Mouse (Mus musculus) right cerebral cortex, postnatal 14 days (tissue): ENCODE data around the gene Gtpbp3.

Experiments used
- DNase-seq: peaks from one replicate; pipeline ENCODE4 v3.0.0; 2022

Gtpbp3 gene

DNA sequence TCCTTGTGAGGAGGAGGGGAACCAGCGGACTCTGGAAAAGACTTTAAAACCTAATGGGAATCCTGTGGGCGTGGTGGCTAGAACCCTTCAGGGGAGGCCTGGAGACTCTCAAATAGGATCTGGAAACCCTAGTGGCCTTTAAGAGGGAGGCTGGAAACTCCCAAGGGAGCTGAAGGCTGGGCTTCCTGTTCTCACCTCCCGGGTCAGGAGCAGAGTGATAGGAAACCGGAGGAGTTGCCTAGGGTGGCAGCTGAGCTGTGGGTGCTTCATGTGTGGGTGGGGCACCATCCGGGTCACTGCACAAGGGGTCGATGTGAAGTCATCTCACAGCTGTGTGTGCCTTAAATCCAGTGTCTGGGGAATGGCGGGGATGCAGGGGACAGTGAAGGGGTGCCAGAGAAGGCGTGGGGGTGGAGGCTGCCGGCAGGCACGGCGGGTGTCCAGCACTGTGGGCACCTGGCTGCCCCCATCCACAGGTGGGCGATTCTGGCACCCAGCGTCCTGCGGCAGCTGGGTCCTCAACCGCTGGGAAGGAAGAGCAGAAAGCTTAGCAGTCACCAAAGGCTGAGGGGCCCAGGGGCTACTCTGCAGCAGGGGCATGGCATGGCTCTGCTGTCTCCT lies 10.1 kb downstream of the Gtpbp3 start:
- DNase-seq = no peak

DNA sequence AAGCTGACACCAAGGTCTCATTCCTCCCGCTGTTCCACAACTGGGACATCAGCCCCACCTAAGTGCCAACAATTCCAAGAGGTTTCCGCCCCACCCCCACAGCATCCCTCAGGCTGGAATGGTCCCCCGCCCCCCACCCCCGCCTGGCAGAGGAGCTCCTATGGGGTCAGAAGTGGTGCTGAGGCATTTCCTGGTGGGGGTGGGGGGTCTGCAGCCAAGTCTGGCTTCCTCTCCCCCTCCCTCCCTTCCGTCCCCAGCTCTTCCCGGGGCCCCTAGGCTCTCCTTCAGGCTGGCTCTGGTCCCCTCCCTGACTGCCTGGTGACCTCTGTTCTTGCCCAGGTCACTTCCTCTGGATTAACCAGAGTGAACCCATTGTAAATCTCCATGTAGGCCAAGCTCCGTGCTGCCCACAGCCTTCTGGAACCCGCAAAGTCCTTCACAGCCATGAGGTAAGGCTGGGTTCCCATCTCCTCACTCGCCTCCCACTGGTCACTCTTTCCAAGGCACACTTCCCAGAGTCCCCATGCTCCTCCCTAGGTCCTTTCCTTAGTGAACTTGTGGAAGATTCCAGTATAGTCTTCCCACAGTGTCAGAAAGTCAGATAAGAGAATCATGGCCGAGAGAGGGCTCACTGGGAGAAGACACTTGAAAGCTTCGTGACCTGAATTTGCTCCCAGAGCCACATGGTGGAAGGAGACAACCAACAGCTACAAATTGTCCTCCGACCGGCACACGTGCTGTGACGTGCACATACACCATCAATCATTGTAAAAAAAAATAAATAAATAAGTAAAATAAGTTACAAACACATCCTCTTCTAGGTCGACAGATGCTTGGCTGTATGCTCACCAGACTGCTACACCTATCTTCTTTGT lies 11.2 kb downstream of the Gtpbp3 start:
- no peak for DNase-seq

GRCm38 (mm10) chr8:71504349-71504748 lies 16.4 kb downstream of the Gtpbp3 start:
- no peak for DNase-seq

DNA sequence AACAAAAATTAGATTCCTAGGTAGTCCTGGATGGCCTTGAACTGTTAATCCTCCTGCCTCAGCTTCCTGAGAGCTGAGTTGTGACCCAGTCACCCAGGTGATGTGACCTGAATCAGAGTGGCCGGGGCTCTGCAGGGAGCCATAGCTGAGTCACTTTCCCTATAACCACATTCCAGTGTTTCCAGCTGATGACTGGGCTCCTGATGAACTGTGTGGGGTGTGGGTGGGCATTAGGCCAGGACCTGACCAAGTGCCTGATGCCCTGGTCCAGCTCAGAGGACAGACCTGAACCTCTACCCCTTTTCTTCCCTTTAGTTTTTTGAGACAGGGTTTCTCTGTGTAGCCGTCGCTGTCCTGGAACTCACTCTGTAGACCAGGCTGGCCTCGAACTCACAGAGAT lies 17.4 kb downstream of the Gtpbp3 start:
- no peak for DNase-seq

DNA sequence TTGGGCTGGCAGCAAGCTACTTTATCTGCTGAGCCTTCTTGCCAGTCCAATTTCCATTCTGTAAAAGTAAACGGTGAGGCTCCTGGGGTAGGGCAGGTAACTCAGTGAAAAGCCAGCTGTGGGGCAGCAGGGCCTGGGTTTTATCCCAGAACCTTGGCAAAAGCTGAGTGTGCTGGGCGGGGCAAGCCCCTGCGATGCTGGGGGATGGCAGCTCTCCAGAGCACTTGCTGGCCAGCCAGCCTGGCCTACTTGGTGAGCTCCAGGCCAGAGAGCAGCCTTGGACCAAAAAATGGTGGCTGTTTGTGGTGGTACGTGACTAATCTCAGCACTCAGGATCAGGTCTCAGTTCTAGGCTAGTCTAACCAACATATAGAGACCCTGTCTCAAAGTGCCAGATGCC lies 18.1 kb downstream of the Gtpbp3 start:
- no peak for DNase-seq

GRCm38 (mm10) chr8:71507589-71508104 lies 19.7 kb downstream of the Gtpbp3 start:
- DNase-seq = peak; percentile 87

- DNase-seq = no peak
Observed at GRCm38 (mm10) chr8:71509316-71509715, 21.4 kb downstream of the Gtpbp3 start.

DNA sequence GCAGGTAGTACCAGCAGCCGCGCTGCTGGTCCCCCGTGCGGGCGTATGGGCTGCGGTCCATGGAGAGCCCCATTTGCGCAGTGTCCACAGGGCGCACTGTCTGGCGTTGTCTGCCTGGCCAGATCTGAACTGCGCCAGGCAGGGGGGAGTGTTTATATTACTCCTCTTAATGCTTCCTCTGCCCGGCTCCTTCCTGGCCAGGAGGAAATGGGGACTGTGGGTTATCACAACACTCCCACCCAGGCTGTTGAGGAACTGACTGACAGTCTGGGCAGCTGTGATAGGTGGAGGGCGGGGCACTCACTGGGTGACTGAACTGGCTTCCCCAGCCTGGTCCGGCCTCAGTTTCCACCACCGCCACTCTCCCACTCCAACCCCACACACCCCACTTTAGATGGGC lies 23.7 kb downstream of the Gtpbp3 start, which contains the start of gene Plvap:
Plvap (minus strand) TSS at position 109 of the 400 bp plus-strand sequence.
- no peak for DNase-seq

- DNase-seq = no peak
Observed at GRCm38 (mm10) chr8:71513018-71513754, 25.3 kb downstream of the Gtpbp3 start.

GRCm38 (mm10) chr8:71515043-71515442 lies 27.1 kb downstream of the Gtpbp3 start:
- no peak for DNase-seq

DNA sequence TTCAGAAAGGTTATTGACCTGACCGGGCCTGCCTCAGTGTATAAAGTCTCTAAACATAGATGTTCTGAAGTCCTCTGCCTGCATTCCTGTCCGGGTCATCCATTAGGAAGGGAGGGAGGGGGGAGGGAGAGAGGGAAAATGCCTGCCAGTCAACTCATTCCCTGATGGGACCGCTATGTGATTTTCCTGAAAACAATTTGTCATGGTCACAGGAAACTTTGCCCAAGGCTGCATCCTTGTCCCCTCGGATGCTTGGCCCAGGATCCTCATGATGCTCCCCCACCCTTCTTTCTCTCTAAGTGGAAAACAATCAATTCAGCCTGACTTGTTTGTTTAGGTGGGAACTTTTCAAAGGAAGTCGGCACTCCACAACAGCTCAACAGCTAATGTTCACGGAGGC lies 28.9 kb downstream of the Gtpbp3 start:
- no peak for DNase-seq

- DNase-seq = peak; percentile 57
Observed at GRCm38 (mm10) chr8:71519037-71519825, 31.3 kb downstream of the Gtpbp3 start.

DNA sequence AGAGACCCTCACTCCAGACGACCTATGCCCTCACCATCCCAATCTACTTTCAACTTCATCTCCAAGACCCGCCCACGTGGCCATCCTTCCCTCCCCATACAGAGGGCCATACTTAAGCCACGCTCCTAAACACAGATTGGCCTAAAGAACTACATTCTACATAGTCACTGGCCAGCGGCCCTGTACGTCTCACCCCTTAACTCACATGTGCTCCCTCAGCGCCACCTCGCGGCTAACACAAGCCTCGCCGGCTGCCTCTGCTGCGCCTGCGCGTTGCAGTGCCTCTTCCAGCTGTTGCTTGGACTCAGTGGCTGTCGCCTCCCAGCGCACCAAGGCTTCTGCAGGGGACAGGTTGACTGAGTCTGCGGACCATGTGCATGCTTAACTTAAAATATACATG lies 33.7 kb downstream of the Gtpbp3 start:
- peak; percentile 91 for DNase-seq

- no peak for DNase-seq
Observed at GRCm38 (mm10) chr8:71525226-71526050, 37.5 kb downstream of the Gtpbp3 start, which contains the start of gene Ccdc194. Ccdc194 (minus strand) TSS chr8:71525711.

- DNase-seq = no peak
Observed at GRCm38 (mm10) chr8:71526272-71526671, 38.4 kb downstream of the Gtpbp3 start.

- DNase-seq = no peak
Observed at GRCm38 (mm10) chr8:71527162-71527870, 39.4 kb downstream of the Gtpbp3 start.

GRCm38 (mm10) chr8:71528362-71529073 lies 40.6 kb downstream of the Gtpbp3 start:
- DNase-seq = no peak

DNA sequence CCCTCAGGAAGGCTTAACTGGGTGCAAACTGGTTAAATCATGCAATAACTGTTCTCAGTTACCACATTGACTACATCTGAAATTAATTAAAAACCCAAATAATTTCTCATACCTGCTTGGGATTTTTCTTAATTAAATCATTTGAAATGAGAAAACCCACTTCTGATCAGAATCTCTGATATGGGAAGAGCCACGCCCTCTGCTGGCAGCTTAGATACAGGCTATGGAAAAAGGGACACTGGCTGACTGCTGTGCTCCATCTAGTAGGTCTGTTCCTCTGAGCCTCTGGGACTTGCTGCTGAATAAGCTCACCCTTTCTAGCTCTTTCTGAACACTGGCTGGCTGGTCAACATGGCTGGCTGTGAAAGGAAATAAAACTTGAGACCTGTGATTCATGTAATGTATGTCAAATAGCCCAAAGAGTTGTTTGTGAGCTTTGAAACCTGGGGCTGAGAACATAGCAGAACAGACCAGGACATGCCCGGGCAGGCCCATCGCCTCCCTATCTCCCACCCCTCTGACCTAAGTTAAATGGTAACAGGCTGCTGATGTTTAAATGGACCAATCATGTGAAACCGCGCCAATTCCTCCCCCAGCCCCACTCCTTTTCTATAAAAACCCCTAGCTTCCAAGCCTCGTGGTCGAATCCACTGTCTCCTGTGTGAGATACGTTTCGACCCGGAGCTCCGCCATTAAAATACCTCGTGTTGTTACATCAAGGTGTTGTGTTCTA lies 43.0 kb downstream of the Gtpbp3 start:
- peak; percentile 40 for DNase-seq

- DNase-seq = no peak
Observed at GRCm38 (mm10) chr8:71534263-71534810, 46.4 kb downstream of the Gtpbp3 start.
